Mouse (Mus musculus) left cerebral cortex, postnatal 10 days (tissue): ENCODE measurements at regions not wholly inside any gene's neighbourhood (a gene's known extent, or its start where the extent isn't known, plus 50 kb on each side); places are given as distances from the start of the nearest gene placed in this dataset.

Experiments used
- DNase-seq, 2 experiments: peaks; one replicate each; pipeline ENCODE4 v3.0.0; 2021 to 2022; ENCODE audit warnings: low spot score in 2 of 2, mixed read lengths in 1 of 2; ENCODE audit errors: extremely low spot score in 1 of 2
- intact Hi-C: fragments of 180-260 bp; cut with DNase I; formaldehyde crosslinking; loops from one replicate; pipeline ENCODE4 v1.15.1; 2025

DNA sequence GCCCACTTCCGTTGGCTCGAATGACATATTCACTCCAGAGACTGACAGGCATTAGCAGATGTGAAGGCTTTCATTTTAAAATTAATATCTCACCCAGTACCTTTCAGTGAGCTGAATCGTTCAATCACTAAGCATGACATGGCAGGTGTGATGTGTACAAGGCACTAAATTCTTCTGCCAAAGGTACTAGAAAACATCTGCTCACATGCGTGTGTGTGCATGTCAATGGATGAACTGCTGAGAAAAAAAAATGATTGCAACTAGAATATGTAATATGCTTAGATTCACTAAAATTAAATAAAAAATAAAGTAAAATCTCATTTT, 191.6 kb upstream of the Mageb18 start:
- intact Hi-C loops = no loop called here
- DNase-seq = no peak

DNA sequence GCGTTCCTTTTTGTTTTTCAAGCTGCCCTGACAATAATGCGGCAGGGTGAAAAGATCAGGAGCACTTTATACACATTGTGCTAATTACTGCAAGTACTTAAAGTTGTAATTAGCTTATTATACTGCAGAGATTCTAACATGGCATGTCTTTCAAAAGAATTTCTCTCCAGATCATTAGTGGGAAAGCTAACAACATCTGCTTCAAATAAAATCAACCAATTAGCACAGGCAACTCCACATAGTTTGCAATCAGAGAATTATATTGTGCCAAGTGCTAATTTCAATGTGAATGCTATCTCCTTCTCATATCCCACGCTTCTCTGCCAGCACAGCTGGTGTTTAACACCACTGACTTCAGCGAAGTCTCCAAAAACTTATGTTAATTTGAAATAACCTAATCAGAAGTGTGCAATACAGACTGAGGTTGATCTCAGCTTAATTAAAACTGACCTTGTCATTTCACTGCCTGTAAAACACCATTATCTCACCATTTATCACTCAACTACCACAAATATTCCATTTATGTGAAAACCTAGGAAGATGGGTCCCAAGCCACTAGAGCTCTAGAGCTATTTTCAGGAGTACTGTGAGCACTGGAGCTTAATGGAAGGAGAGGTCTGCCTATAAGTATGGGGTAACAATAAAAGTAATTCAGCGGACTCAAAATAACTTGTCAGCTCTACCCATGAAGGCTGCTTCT, 191.1 kb upstream of the Mageb18 start:
- intact Hi-C loops = no loop called here
- peak in 1 of 2 experiments; percentile 1 for DNase-seq

DNA sequence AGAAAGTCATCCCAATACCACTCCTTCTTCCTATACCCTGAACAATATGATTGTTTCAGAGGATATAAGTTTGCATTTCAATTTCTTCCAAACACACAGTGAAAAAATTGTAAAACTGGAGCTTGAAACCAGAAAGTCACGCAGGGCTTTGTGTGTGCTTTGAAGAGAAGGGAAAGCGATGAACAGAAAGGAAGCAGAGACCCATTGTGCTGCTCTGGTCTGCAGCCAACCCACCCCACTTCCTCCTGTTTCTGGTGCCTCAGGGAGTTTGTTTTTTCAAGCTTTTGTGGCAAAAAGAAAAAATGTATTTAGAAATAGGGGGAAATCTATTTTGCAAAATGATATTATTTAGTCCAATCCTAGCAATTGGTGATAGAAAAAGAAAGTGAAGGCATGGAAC, 187.4 kb upstream of the Mageb18 start:
- DNase-seq = no peak
- intact Hi-C loops = no loop called here

DNA sequence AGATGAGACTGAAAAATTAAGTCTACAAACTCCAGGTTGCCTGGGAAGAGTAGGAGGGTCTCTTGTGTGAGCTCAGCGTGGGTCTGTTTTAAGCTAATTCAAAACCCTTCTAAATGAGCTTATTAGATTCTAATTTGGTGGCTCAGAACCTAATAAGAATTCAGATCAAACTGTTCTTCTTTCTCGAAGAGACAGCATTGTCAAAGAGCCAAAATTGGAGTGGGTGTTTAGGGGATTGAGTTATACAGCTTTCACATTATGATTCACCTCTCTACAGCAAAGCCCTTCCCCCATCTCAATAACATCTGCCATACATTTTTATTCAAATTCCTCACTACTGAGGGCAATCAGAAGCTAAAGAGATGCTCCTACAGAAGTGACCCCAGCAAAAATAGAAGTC, 140.7 kb upstream of the Mageb18 start:
- intact Hi-C loops = no loop called here
- DNase-seq = no peak

DNA sequence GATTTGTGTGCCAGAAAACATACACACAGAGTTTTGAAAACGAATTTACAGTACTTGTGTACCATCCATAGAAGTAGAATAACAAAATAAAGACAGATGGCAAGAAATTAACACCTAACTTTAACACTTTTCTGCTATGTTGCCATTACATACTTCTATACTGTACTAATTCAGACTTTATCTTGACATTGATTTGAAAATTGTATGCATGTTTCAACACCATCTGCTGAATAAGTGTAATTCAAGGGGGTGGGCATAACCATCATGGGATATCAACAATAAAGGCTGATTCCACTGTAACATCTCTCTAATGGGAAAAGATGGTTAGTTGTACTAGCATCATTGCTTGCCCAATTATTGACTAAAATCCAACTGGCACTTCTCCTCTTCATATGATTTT, 110.9 kb upstream of the Mageb18 start:
- intact Hi-C loops = no loop called here

DNA sequence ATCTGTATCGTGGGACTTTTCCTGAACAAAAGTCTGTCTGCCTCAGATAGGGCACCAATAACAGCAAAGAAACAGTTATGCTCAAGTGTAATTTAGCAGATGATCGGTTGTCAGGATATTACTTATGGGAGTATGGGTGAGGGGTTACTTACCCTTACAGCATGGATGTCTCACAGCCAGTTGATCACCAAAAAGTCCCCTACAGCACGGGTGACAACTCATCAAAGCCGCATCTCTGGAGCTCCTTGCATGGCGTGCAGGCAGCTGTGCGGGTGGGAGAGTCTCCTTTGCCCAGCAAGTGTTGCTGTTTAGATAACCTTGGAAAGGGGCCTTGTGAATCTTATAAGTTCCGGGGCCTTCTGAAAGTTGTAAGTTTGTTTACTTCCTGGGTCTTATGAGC, 80.4 kb upstream of the Mageb18 start:
- intact Hi-C loops = no loop called here
- no peak for DNase-seq

More for the DNA sequence above, 110.9 kb upstream of the Mageb18 start:
- DNase-seq = no peak

DNA sequence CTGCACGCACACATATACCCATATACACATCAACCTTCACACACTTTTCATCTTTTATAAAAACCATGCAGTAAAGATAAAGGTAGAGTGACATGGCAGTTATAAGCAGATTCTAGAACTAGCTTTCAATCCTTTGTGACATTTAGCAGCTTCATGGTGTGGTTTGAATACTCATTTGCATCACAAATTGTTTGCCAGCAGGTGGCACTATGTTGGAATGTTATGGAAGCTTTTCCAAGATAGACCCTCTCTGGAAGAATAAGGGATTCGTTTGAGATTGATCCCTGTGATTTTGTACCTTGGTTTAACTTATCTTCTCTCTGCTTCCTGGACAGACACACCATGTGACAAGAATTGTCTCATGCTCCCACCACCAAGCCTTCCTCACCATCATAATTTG, 61.8 kb upstream of the Mageb18 start:
- intact Hi-C loops = no loop called here
- no peak for DNase-seq
